Mouse (Mus musculus): Measurements from ENCODE around the gene H2al1k.
"Not testable (repeated sequence)": the region's sequence is repeated elsewhere in the genome, so short reads cannot be mapped to it uniquely, and the experiment has no call there.

DNA sequence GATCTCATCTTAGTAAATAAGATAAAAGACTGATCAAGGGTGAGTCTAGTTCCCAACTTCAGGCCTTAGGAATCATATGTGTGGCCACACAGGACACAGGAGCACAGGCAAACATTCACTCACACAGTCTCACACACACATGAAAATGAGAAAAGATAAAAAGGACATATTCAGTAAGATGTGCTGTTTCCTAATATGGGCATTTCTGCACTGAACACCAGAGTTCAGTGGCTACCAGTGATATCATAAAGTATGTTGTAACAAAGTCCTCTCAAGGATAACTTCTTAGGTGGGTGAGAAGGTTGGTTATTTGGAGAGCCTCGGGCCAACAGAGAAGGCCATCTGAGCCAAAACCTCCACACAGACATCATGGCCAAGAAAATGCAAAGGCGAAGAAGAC, at the start of gene H2al1k:
- TF ChIP-seq CTCF (conservative IDR thresholded peaks at IDR 0.05; ENCODE audit: low read length); POU5F1 (IDR thresholded peaks at IDR 0.05; ENCODE audit: borderline replicate concordance, low read length): not testable (repeated sequence)

Data from E14TG2a.4 (cell line).